Mouse (Mus musculus) spleen, adult 2 months (tissue): Measurements from ENCODE around the gene Wdr72.

Experiments used
- CTCF ChIP-seq: fragments of 200-500 bp; IDR thresholded peaks from 2 replicates; pipeline ENCODE4 v1.5.1; 2011; ENCODE audit warnings: mild to moderate bottlenecking, inconsistent platforms; ENCODE audit not compliant: insufficient read depth, insufficient read length, insufficient replicate concordance; ENCODE audit errors: extremely low read depth
- POLR2A ChIP-seq: fragments of 200-500 bp; IDR thresholded peaks from 2 replicates; pipeline ENCODE4 v1.6.1; 2011; ENCODE audit warnings: low read depth, low read length, inconsistent platforms

DNA sequence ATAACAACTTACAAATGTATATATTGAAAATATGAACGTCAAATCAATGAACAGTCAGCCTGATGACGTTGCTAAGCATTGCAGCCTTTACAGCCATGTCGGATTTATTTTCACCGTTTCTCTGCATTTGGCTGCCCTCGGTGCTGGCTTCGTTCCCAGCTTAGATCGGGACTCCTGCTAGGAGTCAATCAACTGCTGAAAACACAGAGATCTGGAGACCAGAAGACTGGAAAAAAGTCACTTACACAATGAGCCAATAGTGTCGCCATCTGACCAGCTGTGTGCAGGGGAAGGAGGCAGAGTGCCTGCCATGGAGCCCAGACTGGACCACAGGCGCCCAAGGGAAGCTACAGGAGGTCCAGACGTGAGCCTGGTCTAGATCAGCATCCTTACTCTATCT is 43.4 kb upstream of the Wdr72 start:
- TF ChIP-seq POLR2A = no peak
- no peak for TF ChIP-seq CTCF
